Mouse (Mus musculus) testis, adult 2 months (tissue): Measurements from ENCODE around the gene Msto1.

Experiments used
- CTCF ChIP-seq: fragments of 200-500 bp; IDR thresholded peaks from 2 replicates; pipeline ENCODE4 v1.5.1; 2012; ENCODE audit warnings: low read depth, mild to moderate bottlenecking, inconsistent platforms, low read length, moderate library complexity; ENCODE audit not compliant: control insufficient read depth, insufficient read depth, insufficient replicate concordance
- POLR2A ChIP-seq: fragments of 200-500 bp; IDR thresholded peaks from 2 replicates; pipeline ENCODE4 v1.6.1; 2012; ENCODE audit warnings: low read depth, mild to moderate bottlenecking, inconsistent platforms, low read length, moderate library complexity; ENCODE audit not compliant: control insufficient read depth

- no peak for TF ChIP-seq CTCF
- TF ChIP-seq POLR2A = no peak
Measured at GRCm38 (mm10) chr3:88914384-88914810, 598 bp upstream of the Msto1 start.
